Mouse (Mus musculus) embryonic facial prominence, embryonic 14.5 days (tissue): ENCODE measurements at regions not wholly inside any gene's neighbourhood (a gene's known extent, or its start where the extent isn't known, plus 50 kb on each side); places are given as distances from the start of the nearest gene placed in this dataset.
"Not testable (repeated sequence)": the region's sequence is repeated elsewhere in the genome, so short reads cannot be mapped to it uniquely, and the experiment has no call there.

Experiments used
- ATAC-seq: fragments of 200-750 bp; cut with Nextera tagmentation; 2 replicates; pipeline ENCODE4 v1.8.0; 2017; ENCODE audit warnings: low read depth, moderate number of reproducible peaks, moderate TSS enrichment
- DNase-seq: peaks from one replicate; pipeline ENCODE4 v3.0.0-alpha.2; 2015; ENCODE audit warnings: low spot score
- H3K27ac ChIP-seq: fragments of 300-500 bp; sonication (generic); replicated peaks from 2 replicates; pipeline ENCODE4 v1.5.1; 2014; ENCODE audit warnings: low read depth, mild to moderate bottlenecking, low read length, moderate library complexity
- H3K27me3 ChIP-seq: fragments of 300-500 bp; sonication (generic); replicated peaks from 2 replicates; pipeline ENCODE4 v1.6.1; 2014; ENCODE audit warnings: low read length; ENCODE audit not compliant: control insufficient read depth, insufficient read depth
- H3K36me3 ChIP-seq: fragments of 300-500 bp; sonication (generic); 2 replicates; pipeline ENCODE4 v1.6.1; 2014; ENCODE audit warnings: low read length, mixed read lengths; ENCODE audit not compliant: control insufficient read depth, insufficient read depth
- H3K4me1 ChIP-seq: fragments of 300-500 bp; sonication (generic); 2 replicates; pipeline ENCODE4 v1.6.1; 2014; ENCODE audit warnings: antibody characterized with exemption, low read length; ENCODE audit not compliant: control insufficient read depth, insufficient read depth
- H3K4me2 ChIP-seq: fragments of 300-500 bp; sonication (generic); 2 replicates; pipeline ENCODE4 v1.6.1; 2014; ENCODE audit warnings: low read depth, mild to moderate bottlenecking, low read length, moderate library complexity, mixed read lengths
- H3K4me3 ChIP-seq: fragments of 300-500 bp; sonication (generic); 2 replicates; pipeline ENCODE4 v1.5.1; 2014; ENCODE audit warnings: low read depth, mild to moderate bottlenecking, low read length
- H3K9ac ChIP-seq: fragments of 300-500 bp; sonication (generic); 2 replicates; pipeline ENCODE4 v1.6.1; 2014; ENCODE audit warnings: low read depth, mild to moderate bottlenecking, low read length, moderate library complexity, mixed read lengths
- H3K9me3 ChIP-seq: fragments of 300-500 bp; sonication (generic); 2 replicates; pipeline ENCODE4 v1.6.1; 2016; ENCODE audit warnings: low read length; ENCODE audit not compliant: control insufficient read depth
- WGBS: fragments of 180-500 bp; shearing (Covaris S2); extraction: QIAGEN DNeasy Blood & Tissue Kit; methylation state at CpG from one replicate; pipeline ENCODE4 v1.1.7; 2014; 5-methylcytosine and 5-hydroxymethylcytosine counted together

DNA sequence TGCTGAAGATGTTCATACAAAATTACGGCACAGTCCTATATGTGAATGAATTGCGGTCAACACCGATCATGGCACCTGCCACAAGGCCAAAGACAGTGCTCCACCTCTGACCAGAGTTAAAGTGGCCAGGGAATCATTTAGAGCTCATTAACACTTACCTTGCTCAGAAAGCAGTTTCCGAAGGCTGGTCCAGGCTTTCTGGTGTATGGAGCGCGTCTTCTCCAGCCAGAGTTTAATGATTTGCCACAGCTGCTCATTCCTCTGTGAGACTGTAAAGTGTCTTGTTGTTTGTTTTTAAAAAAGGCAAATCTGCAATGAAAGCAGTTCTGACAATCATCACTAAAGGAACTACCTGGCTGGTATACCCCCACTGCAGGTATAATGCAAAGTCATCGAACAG is 256.7 kb downstream of the Nfkbiz start:
- 92% methylated on average over 7 of the region's 7 CpGs for WGBS
- ATAC-seq (no peak), DNase-seq (no peak)
- H3K4me3 ChIP-seq: no peak overlapping the region
- no peaks in the 10 kb centered on the region for H3K27me3 ChIP-seq
- no peak overlapping the region for H3K27ac ChIP-seq
- no peaks in the 10 kb centered on the region for H3K4me1 ChIP-seq
- no peaks in the 10 kb centered on the region for H3K36me3 ChIP-seq
- no peak overlapping the region for H3K4me2 ChIP-seq
- no peak overlapping the region for H3K9ac ChIP-seq
- no peaks in the 10 kb centered on the region for H3K9me3 ChIP-seq

GRCm38 (mm10) chr16:55580827-55581226 is 257.9 kb downstream of the Nfkbiz start:
- no peak overlapping the region for H3K4me3 ChIP-seq
- no peaks in the 10 kb centered on the region for H3K4me1 ChIP-seq
- H3K27ac ChIP-seq: no peak overlapping the region
- H3K4me2 ChIP-seq: no peak overlapping the region
- no peaks in the 10 kb centered on the region for H3K36me3 ChIP-seq
- ATAC-seq (no peak), DNase-seq (no peak)
- 84% methylated on average over 4 of the region's 4 CpGs for WGBS
- no peak overlapping the region for H3K9ac ChIP-seq
- no peaks in the 10 kb centered on the region for H3K9me3 ChIP-seq
- H3K27me3 ChIP-seq: no peaks in the 10 kb centered on the region

- no peak overlapping the region for H3K4me2 ChIP-seq
- no peak for ATAC-seq
- no peaks in the 10 kb centered on the region for H3K36me3 ChIP-seq
- H3K9me3 ChIP-seq: no peaks in the 10 kb centered on the region
- no peak for DNase-seq
- H3K4me3 ChIP-seq: no peak overlapping the region
- no peaks in the 10 kb centered on the region for H3K27me3 ChIP-seq
- H3K4me1 ChIP-seq: no peaks in the 10 kb centered on the region
- WGBS: 63% methylated on average over 5 of the region's 5 CpGs
- no peak overlapping the region for H3K9ac ChIP-seq
- H3K27ac ChIP-seq: no peak overlapping the region
Observed at GRCm38 (mm10) chr16:55578686-55579085, 260.0 kb downstream of the Nfkbiz start.

DNA sequence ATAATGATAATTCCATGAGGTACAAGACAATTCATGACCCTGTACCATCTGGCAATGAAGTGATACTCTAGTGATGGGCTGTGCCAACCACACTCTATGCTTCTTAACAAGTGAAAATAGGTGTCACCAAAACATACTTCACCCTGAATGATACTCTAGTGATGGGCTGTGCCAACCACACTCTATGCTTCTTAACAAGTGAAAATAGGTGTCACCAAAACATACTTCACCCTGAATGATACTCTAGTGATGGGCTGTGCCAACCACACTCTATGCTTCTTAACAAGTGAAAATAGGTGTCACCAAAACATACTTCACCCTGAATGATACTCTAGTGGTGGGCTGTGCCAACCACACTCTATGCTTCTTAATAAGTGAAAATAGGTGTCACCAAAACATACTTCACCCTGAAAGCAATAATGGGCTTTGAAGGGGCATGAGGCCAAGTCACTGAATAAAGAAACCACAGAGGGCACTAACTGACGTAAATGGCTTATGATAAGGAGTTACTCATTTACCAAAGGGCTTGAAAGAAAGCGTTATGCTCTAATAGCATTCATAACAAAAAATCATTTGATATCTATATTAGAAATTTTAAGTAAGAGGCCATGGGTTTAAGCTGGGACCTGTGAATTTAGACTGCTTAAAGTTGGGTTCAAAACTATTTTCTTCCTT is 263.0 kb downstream of the Nfkbiz start:
- 87% methylated on average over 2 of the region's 2 CpGs for WGBS
- H3K9me3 ChIP-seq, H3K9ac ChIP-seq, H3K27me3 ChIP-seq, DNase-seq, H3K4me3 ChIP-seq, H3K27ac ChIP-seq, H3K4me1 ChIP-seq, H3K4me2 ChIP-seq, H3K36me3 ChIP-seq, ATAC-seq: not testable (repeated sequence)

DNA sequence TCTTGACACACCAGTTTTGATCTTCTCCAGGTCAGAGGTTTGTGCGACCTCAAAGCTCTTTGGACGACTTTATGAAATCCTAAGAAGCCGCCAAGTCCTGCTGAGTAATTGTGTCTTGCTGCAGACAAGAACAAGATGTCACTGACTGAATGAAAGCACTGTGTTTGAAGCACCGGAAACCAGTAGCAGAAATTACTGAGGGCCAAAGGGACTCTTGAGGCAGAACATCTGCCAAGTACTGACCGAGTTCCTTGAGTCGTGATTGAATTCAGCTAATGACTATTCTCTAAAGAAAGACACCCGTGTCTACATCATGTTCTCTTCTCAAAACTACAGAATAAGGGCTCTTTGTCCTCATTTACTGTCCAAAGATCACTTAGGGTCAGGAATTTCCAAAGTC is 267.6 kb downstream of the Nfkbiz start:
- Histone ChIP-seq H3K4me1 (no peaks in the 10 kb centered on the region), H3K4me2 (no peak overlapping the region), H3K36me3 (no peaks in the 10 kb centered on the region), H3K27ac (no peak overlapping the region), H3K27me3 (no peaks in the 10 kb centered on the region), H3K9me3 (no peaks in the 10 kb centered on the region), H3K9ac (no peak overlapping the region), H3K4me3 (no peak overlapping the region)
- 42% methylated on average over 7 of the region's 7 CpGs for WGBS
- ATAC-seq: no peak
- DNase-seq: peak; percentile 28

GRCm38 (mm10) chr16:55570097-55570496 is 268.6 kb downstream of the Nfkbiz start:
- Histone ChIP-seq H3K9ac (no peak overlapping the region), H3K27me3 (no peaks in the 10 kb centered on the region), H3K4me1 (no peaks in the 10 kb centered on the region), H3K9me3 (no peaks in the 10 kb centered on the region), H3K36me3 (no peaks in the 10 kb centered on the region), H3K4me2 (no peak overlapping the region), H3K4me3 (no peak overlapping the region), H3K27ac (no peak overlapping the region)
- WGBS: 85% methylated on average over 5 of the region's 5 CpGs
- no peak for ATAC-seq
- no peak for DNase-seq

- Histone ChIP-seq H3K9ac (no peak overlapping the region), H3K27ac (no peak overlapping the region), H3K4me2 (no peak overlapping the region), H3K4me3 (no peak overlapping the region), H3K4me1 (no peaks in the 10 kb centered on the region), H3K36me3 (no peaks in the 10 kb centered on the region), H3K9me3 (no peaks in the 10 kb centered on the region), H3K27me3 (no peaks in the 10 kb centered on the region)
- ATAC-seq: no peak
- WGBS: 54% methylated on average over 10 of the region's 10 CpGs
- DNase-seq: peak; percentile 47
Observed at GRCm38 (mm10) chr16:55555821-55556535, 258.2 kb upstream of the Zpld1 start.

DNA sequence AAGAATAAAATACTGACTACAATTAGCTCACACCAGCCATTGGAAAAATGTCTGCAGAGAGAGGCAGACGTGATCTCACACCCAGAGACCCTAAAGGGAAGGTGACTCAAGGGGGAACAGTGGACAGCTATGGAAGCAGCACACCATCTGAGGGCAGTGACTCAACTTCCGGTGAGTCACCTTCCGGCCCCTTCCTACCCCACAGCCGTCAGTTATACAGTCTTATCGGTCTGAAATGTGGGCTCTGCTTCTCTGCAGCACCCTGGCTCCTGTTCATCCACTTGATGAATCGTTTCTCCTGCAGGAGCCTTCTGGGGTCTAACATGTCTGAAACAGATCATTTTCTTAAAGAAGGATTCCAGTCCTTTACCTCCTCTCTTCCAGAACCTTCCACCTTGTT is 257.4 kb upstream of the Zpld1 start:
- Histone ChIP-seq H3K4me2 (no peak overlapping the region), H3K9ac (no peak overlapping the region), H3K36me3 (no peaks in the 10 kb centered on the region), H3K9me3 (no peaks in the 10 kb centered on the region), H3K4me1 (no peaks in the 10 kb centered on the region), H3K4me3 (no peak overlapping the region), H3K27ac (no peak overlapping the region), H3K27me3 (no peaks in the 10 kb centered on the region)
- DNase-seq (no peak), ATAC-seq (no peak)
- 73% methylated on average over 6 of the region's 6 CpGs for WGBS

DNA sequence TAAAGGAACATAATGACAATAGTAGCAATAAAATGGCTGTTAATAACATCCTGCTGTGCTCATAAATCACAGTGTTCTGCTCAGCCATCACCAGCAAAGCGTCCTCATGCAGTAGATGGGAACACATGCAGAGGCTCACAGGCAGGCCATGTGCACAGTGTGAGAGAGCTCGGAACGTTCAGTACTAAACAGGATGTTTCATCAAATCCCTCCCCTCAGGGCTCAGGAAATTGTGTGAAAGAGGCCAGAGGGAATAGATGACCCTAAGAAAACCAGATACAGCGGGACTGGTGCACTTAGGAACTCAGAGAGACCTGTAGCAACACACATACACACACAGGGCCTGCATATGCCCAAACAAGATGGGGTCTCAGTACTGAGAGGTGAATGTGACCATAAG is 256.1 kb upstream of the Zpld1 start:
- Histone ChIP-seq H3K4me3 (no peak overlapping the region), H3K9me3 (no peaks in the 10 kb centered on the region), H3K9ac (no peak overlapping the region), H3K36me3 (no peaks in the 10 kb centered on the region), H3K27ac (no peak overlapping the region), H3K4me1 (no peaks in the 10 kb centered on the region), H3K4me2 (no peak overlapping the region), H3K27me3 (no peaks in the 10 kb centered on the region)
- DNase-seq: no peak
- no peak for ATAC-seq
- 46% methylated on average over 4 of the region's 4 CpGs for WGBS
